Mouse (Mus musculus) neural tube, embryonic 11.5 days (tissue): ENCODE results near the gene Hyal4. TPM values are rescaled to one million over a fixed set of nuclear protein-coding genes. Genes with fewer than 3 reads are reported as not detected.

Experiments
- ATAC-seq: fragments of 200-750 bp; cut with Nextera tagmentation; 2 replicates; pipeline ENCODE4 v1.8.0; 2017; ENCODE audit warnings: moderate number of reproducible peaks, mild to moderate bottlenecking, moderate TSS enrichment, moderate library complexity; ENCODE audit not compliant: insufficient read depth, low FRiP score, low TSS enrichment
- DNase-seq: peaks from one replicate; pipeline ENCODE4 v3.0.0-alpha.2; 2015; ENCODE audit warnings: low spot score
- H3K27ac ChIP-seq: fragments of 300-500 bp; sonication (generic); 2 replicates; pipeline ENCODE4 v1.5.1; 2014; ENCODE audit warnings: low read depth, mild to moderate bottlenecking, low read length
- H3K27me3 ChIP-seq: fragments of 300-500 bp; sonication (generic); 2 replicates; pipeline ENCODE4 v1.6.1; 2014; ENCODE audit warnings: mild to moderate bottlenecking, low read length, mixed read lengths; ENCODE audit not compliant: control insufficient read depth, insufficient read depth
- H3K36me3 ChIP-seq: fragments of 300-500 bp; sonication (generic); 2 replicates; pipeline ENCODE4 v1.6.1; 2014; ENCODE audit warnings: mild to moderate bottlenecking, low read length, moderate library complexity, mixed read lengths; ENCODE audit not compliant: control insufficient read depth, insufficient read depth
- H3K4me1 ChIP-seq: fragments of 300-500 bp; sonication (generic); 2 replicates; pipeline ENCODE4 v1.6.1; 2014; ENCODE audit warnings: low read length, mixed read lengths; ENCODE audit not compliant: control insufficient read depth, insufficient read depth
- H3K4me2 ChIP-seq: fragments of 300-500 bp; sonication (generic); 2 replicates; pipeline ENCODE4 v1.6.1; 2014; ENCODE audit warnings: low read depth, mild to moderate bottlenecking, moderate library complexity
- H3K4me3 ChIP-seq: fragments of 300-500 bp; sonication (generic); 2 replicates; pipeline ENCODE4 v1.5.1; 2014; ENCODE audit warnings: low read depth, low read length
- H3K9ac ChIP-seq: fragments of 300-500 bp; sonication (generic); 2 replicates; pipeline ENCODE4 v1.6.1; 2014; ENCODE audit warnings: mild to moderate bottlenecking, low read length
- H3K9me3 ChIP-seq: fragments of 300-500 bp; sonication (generic); 2 replicates; pipeline ENCODE4 v1.6.1; 2016; ENCODE audit warnings: low read length; ENCODE audit not compliant: control insufficient read depth
- WGBS: fragments of 180-500 bp; shearing (Covaris S2); extraction: QIAGEN DNeasy Blood & Tissue Kit; methylation state at CpG from one replicate; pipeline ENCODE4 v1.1.7; 2014; 5-methylcytosine and 5-hydroxymethylcytosine counted together
- polyA plus RNA-seq: library from polyadenylated mRNA; unstranded; fragments of >200 nt; fragmentation: Nextera tagmentation; extraction: Ambion mirVana; gene quantifications from 2 replicates; pipeline ENCODE4 v1.2.1, GENCODE M21; 2014

Hyal4 gene
- polyA plus RNA-seq, 1 experiment from 2014 or later = not detected

DNA sequence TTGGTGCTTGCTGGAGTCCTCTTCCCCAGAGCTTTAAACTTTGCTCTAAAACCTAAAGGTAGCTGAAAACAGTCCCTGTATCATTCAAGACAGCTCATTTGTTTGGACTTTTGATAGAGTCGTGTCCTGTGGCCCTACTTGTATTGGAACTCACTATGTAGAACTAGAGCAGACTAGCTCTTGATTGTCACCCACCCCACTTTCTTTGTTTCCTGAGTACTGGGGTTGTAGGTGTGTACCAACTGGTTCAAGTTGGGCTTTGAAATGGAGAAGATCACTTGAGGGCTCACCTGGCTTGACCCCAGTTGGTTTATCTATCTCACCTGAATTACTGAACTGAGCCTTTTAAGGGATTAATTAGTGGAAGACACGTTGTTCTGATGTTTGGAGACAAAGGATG lies 31.1 kb downstream of the Hyal4 start:
- no peak for ATAC-seq
- no peak overlapping the region for H3K9ac ChIP-seq
- WGBS = 71% methylated on average over 2 of the region's 2 CpGs
- no peak overlapping the region for H3K4me3 ChIP-seq
- no peaks in the 10 kb centered on the region for H3K27me3 ChIP-seq
- H3K4me2 ChIP-seq = no peak overlapping the region
- no peak for DNase-seq
- no peaks in the 10 kb centered on the region for H3K4me1 ChIP-seq
- H3K36me3 ChIP-seq = no peaks in the 10 kb centered on the region
- no peaks in the 10 kb centered on the region for H3K9me3 ChIP-seq
- no peak overlapping the region for H3K27ac ChIP-seq

DNA sequence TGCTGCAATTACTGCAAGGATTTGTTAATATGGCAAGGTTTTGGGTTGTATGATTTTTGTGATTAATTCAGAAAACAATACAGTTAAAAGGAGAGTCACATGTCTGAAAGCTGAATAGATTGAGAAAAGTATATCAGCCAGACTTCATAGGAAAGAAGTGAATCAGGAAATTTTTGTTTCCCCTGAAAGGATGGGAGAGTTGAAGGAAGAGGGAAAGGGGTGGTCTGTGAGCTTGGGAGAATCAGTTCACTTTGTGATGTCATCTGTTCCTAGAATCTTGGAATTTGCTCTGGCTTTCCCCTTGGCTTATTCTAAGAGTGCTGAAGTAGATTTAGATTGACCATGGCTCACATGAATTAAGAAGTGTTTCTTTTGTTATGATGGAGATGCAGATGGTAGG lies 42.8 kb downstream of the Hyal4 start, which contains the start of gene Spam1:
Gene Spam1, plus strand, starts transcription at position 301 of the 400 bp plus-strand sequence.
- no peak for DNase-seq
- Histone ChIP-seq H3K27ac (no peak within 1 kb of the TSS), H3K4me1 (no peaks in the 10 kb centered on the region), H3K27me3 (no peaks in the 10 kb centered on the region), H3K9me3 (no peaks in the 10 kb centered on the region), H3K4me2 (no peak within 1 kb of the TSS), H3K36me3 (no peaks in the 10 kb centered on the region), H3K4me3 (no peak within 1 kb of the TSS), H3K9ac (no peak within 1 kb of the TSS)
- ATAC-seq = no peak

Other genes starting within 250 kb of the Hyal4 start
- 0.13 and 0.15 TPM in 2 replicates for gene Iqub, start 233.3 kb upstream of the Hyal4 start, polyA plus RNA-seq
- 275 and 289 TPM in 2 replicates for gene Ndufa5, start 220.3 kb upstream of the Hyal4 start, polyA plus RNA-seq
- not detected in 2 replicates for gene Asb15, start 220.2 kb upstream of the Hyal4 start, polyA plus RNA-seq
- gene Lmod2, start 150.6 kb upstream of the Hyal4 start, polyA plus RNA-seq = 0.23 TPM in 1 of 2 replicates, not detected in the other
- 45.3 and 46.2 TPM in 2 replicates for gene Wasl, start 83.3 kb upstream of the Hyal4 start, polyA plus RNA-seq
- gene Hyal6, start 15.1 kb upstream of the Hyal4 start, polyA plus RNA-seq = not detected in 2 replicates
- not detected in 2 replicates for gene Spam1, start 42.9 kb downstream of the Hyal4 start, polyA plus RNA-seq
- not detected in 2 replicates for gene Hyal5, start 109.7 kb downstream of the Hyal4 start, polyA plus RNA-seq
- gene Tmem229a, start 208.0 kb downstream of the Hyal4 start, polyA plus RNA-seq = 1.3 and 1.6 TPM in 2 replicates